Mouse (Mus musculus) adrenal gland, postnatal 4 days (tissue): Measurements from ENCODE around the gene Myl9. TPM values are rescaled to one million over a fixed set of nuclear protein-coding genes. Genes with fewer than 3 reads are reported as not detected.

Experiments used
- DNase-seq, 2 experiments: peaks; one replicate each; pipeline ENCODE4 v3.0.0; 2021 to 2022; ENCODE audit warnings: low spot score in 2 of 2, mixed read lengths in 2 of 2
- long read RNA-seq, 2 experiments: library from polyadenylated mRNA; stranded (forward); transcript quantifications; one replicate each; pipeline ENCODE4 v2.0.0; 2021
- total RNA-seq, 2 experiments: library from RNA; stranded (reverse); gene quantifications; 2 replicates each; pipeline ENCODE4 v1.2.3; 2021

The Myl9 gene
- 10 to 100 TPM; 82.3 to 84.4 TPM for total RNA-seq
- long read RNA-seq, experiment 1, transcript Myl9-201 (4 exons, 1,128 nt): major isoform, 54 of 68 reads
- long read RNA-seq, experiment 1, partial matches to known transcripts: 9 of 68 reads
- long read RNA-seq, experiment 1, other reads (novel, unspliced or antisense): 5 of 68 reads
- long read RNA-seq, experiment 2, transcript Myl9-201 (4 exons, 1,128 nt): major isoform, 46 of 59 reads
- long read RNA-seq, experiment 2, partial matches to known transcripts: 9 of 59 reads
- long read RNA-seq, experiment 2, other reads (novel, unspliced or antisense): 4 of 59 reads

DNA sequence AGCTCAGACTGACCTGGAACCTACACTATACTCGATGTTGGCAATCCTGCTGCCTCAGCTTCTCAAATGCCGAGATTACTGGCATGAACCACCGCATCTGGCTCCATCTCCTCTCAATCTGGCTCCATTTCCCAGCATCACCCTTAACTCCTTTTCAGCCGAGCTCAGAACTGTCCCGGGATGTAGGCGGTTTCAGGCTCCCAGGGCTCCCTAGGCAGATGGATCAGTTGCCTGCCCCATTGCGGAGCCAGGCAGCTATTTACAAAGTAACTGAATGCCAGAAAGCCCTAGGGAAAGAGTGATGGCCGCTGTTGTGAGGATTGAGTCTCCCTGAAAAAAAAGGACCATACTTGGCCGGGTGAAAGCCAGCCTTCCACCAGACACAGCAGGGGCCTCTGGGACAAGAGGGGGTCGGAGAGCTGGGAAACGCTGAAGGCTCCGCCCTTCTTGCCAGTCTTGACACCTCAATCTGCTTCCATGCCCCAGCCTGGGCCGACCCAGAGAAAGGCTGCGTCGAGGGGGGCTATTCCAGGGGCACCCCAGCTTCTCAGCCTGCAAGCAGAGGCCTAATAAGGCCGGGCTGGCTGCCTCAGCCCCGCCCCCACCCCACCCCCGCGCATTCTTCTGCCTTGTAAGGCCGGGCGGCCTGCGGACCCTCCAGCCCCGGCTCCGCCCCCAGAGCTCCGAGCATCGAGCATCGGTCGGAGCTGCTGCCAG lies at the start of gene Myl9:
Myl9 (plus strand) TSS at position 683 of the 717 bp plus-strand sequence.
- DNase-seq: no peak

DNA sequence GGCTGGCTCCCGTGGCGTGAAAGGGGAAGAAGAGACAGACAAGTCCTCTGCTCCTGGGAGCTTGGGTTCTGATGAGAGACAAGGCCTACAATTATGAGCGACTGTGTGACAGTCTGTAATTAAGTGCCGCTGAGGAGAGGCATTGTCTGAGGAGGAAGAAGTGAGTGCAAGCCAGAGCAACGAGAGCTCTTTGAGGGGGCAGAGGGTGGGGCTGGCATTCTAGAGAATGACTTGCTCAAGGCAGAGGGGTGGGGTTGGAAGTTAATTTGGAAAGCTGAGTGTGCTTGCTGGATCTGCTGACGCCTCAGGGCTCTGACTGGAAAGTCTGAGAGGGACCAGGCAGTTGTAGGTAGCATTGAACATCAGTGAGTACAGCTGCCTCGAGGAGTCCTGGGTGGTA lies 48.9 kb upstream of the Myl9 start:
- no peak for DNase-seq

DNA sequence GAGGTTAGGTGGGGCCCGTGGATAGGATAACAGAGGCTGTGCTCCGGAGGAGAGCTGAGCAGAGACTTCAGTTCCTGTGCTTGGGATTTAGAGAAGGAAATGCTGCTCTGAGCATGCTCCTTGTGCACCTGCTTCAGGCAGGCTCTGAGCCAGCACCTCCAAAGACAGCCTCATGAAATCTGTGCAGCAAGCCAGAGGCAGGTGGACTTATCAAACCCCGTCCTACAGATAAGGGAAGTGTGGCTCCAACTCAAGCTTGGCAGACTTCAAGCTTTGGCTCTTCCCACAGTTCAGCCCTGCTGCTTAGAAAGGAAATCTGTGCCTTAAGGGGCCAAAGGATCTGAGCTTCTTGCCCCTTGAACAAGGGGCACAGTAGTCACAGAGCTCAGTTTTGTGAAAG lies 48.3 kb upstream of the Myl9 start:
- DNase-seq: no peak

DNA sequence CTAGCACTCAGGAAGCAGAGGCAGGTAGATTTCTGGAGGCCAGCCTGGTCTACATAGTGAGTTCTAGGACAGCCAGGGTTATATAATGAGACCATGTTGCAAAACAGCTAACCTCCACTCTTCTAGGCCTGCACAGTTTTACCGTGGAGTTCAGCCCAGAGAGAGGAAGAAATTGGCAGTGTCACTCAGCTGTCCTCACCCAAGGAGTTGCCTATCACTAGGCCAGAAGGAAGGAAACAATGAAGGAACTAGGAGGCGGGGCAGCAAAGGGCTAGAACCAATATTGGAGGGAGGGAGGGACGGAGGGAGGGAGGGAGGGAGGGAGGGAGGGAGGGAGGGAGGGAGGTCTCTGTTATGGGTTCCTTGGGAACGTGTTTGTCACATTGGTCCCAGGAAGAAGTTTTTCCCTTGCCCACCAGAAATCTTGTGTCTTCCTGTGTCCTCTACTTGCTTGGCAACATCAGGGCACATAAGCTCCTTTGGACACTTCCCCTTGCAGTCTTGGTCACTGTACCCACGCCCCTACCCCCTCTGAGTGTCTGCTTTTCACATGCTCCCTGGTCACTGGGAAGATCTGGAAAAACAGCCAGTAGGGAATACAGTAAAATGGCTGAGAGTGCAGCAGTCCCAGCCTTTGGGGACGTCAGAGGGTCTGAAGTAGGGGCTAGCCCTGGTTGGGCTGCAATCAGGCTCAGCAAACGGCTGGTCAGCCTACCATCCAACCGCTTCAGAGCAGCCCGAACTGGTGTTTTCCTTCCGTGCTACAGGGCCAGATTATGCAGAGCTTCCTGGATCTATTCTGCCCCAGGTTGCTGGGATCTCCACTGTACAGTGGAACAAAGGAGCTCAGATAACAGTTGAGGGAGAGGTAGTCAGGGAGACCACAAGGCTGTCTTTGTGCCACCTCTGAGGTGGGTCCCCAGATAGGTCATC lies 45.4 kb upstream of the Myl9 start:
- no peak for DNase-seq

DNA sequence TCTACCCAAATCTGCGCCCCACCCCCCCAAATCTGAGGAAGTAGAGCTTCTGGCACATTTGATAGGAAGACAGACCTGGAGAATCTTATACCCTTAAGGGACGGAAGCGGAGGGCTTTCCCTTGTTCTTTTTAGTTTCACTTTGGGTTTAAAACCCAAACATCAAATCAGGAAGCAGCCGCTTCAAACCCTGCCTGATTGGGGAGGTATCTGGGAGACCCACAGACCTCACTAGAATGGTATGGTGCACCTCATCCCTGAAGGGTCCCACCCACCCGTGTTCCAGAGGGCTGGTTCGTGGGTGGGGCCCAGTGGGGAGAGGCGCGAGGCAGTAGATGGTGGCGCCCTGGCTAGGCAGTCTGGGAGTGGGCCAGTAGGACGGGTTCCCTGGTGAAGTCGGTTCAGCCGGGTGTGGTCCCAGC lies 44.7 kb upstream of the Myl9 start:
- DNase-seq: no peak

DNA sequence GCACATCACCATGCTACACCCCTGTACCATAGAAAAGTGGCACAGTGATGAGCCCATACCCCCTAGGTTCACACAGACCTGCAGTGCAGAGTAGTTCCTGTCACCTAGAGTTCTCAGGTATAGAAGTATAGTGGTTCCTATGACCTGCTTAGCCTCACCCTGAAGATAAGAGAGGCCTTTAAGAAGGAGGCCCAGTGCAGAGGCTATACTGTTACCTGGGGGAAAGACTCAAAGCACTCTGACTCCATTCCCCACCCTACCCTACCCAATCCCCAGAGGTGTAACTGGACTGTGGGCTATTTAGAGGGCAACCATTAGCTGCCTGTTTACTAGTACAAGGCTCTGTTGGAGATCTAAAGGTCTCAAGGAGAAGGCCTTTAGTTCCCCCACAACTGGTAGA lies 43.6 kb upstream of the Myl9 start:
- DNase-seq: no peak

DNA sequence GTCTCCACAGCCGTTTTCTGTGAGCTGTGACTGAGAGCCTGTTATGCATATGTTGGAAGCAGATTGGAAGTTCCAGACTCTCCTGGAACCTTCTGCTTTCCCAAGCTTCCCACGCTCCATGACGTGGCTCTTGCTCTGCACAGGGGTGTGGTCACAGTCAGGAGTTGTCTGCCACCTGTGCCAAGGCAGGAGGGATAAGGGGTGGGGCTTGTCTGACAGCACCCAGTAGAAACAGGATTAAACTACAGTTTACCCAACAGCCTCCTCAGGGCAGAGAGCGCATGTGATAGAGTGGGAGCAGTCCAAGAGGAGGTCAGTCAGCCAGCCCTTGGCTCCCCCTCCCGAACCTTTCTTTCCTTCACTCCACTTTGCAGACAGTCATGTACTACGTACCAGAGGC lies 43.1 kb upstream of the Myl9 start:
- DNase-seq: no peak

DNA sequence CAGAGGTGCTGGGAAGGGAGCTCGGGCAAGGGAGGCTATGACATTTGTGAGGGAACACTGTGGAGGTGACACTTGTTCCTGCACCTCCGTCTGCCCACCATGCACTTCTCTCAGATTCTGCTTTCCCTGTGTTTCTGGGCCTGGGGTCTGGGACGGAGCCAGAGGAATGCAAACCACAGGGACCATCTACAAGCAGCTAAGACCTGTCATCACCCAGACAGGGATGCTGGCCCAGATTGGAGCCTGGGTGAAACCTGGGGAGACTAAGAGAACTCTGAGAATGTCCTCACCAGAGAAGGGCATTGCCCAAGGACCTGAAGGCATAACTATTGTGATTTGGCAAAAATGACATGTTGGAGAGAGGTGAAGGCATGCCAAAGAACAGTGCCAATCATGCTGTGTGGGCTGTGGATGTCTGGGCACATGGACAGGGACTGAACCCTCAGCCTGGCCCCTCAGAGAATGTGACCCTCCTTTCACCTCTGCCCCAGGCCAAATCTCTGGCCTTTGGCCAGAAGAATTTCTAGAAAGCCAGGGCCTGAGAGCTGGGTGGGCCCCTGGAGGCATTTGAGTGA lies 39.4 kb upstream of the Myl9 start:
- DNase-seq: no peak

DNA sequence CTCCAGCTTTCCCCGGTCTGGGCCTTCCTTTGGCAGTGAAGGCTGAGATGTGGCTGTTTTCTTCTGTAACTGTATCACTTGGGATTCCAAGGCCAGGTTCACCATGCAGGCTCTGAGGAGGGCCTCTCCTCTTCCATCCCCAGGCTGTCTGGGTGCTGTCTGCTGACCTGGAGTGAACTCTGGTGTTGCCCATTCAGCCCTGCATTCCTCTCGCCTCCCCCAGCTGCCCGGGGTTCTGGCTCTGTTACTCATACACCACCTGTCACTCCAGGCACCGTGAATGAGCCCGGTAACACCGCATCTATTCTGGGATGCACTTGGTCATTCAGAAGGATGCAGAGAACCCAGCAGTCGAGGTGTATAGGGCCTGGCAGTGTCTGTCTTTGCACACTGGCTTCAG lies 38.4 kb upstream of the Myl9 start:
- DNase-seq: no peak

DNA sequence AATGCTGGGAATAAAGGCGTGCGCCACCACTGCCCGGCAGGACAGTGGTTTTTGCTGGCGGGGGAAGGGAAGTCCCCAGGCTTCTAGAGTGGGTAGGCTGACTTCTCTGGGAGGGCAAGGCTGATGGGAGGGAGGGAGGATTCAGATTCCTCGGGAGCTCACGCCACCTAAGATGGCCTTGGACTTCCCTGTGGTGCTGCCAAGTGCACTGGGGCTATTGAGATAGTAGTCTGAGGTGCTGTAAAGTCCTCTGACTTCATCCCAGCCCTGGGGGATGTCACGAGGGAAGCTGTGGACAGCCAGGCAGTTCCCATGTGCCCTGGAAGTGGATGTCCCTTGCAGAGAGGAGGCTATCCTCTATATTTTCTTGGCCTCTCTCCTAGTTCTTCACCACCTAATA lies 37.2 kb upstream of the Myl9 start:
- DNase-seq: no peak

DNA sequence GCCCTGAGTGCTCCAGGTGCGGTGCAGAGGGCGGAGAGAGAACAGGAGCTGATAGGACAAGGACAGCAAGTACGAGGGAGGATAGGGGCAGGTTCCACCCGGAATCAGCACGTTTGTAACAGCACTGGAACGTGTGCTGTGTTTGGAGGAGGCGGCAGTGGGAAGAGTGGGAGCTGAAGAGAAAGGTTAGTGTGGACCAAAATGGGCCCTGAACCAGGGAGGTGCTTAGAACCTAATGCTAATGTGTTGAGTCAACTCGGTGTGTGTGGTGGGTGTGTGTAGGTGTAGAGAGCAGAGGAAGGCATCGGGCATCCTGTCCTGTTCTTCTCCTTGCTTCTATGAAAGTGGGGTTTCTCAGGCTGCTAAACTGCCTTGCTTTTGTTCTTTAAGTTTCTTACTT lies 34.0 kb upstream of the Myl9 start:
- no peak for DNase-seq

DNA sequence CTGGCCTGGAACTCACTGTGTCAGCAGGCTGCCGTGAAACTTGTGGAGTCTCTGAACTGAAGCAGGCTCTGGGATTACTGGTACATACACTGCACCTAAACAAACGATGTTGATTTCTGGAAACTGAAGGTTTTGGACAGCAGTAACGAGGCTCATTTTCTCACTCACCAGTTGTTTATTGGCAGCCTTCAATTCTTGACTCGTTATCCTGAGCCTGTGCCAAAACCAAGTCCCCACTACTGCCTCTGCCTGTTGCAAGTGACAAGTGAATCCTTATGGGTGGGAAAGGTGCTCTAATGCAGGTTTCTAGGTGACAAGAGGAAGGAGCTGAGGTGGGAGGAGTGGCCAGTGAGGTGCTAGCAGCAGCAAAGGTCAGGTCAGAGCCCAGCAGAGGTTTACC lies 33.2 kb upstream of the Myl9 start:
- no peak for DNase-seq

DNA sequence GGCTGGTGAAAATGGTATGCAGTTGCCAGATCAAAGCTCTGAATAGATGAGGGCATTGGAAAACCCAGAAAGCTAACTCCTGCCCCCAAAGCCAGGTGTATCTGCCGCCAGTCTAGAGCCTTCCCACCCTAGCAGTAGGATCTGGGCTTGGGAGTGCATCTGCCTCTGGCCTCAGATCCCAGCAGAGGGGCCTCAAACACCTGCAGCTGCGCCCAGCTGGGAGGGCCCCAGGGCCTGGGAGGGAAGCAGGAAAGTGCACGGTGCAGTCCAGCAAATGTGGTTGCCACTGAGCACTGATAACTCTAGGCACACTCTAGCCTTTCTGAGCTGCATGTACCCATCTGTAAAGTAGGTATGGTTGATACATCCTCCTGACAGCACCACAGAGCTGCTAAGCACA lies 32.0 kb upstream of the Myl9 start:
- DNase-seq: no peak

DNA sequence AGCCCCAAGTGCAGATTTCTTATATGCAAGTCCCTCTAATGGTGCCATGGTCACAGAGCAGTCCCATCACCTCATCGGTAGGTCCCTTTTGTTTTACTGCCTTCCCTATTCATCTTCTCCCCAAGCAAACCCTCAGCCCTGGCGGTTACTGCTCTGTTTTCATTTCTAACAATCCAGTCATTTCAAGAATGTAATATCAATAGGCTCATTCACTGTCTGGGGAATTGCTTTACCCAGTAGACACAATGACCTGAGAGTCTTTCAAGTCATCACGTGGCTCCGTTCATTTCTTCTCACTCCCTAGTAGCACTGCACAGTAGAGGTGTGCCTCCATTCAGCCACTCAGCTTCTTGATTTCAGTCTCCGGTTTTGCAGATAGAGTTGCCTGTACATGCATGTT lies 30.8 kb upstream of the Myl9 start:
- no peak for DNase-seq

DNA sequence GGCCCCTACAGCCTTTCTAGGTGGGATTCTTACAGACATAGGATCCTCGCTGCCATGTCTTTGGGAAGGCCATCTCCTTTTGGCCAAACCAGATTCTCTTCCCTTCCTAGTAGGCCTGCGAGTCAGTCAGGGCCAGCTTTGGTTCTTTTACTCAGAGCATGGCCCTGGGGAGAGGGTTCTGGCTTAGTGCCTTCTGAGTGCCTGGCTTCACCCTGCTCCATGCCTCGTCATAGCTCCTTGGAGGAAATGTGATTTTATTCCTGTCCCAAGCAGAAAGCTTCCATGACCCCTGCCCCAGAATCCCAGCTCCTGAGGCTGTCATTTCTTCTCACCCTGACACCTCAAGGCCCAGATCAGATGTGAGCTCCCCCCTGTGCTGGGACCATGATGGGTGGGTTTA lies 27.9 kb upstream of the Myl9 start:
- no peak for DNase-seq

DNA sequence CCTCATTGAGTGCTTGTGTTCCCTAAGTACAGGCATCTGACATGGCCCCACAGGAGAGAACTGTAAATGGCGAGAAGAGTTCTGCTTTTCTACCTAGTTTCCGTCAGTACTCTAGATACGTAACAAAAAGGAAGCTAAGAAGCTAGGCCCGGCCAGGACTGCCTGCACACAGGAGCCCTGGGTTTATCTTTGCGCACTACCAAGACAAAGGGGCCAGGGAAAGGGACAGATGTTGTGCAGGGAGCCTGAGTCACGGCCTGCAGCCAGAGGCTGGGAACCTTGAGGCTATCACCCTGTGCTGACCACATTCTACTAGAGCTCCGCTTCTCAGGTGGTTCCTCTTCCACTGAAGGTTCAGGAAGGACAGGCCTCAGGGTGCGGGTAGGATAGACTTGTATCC lies 25.5 kb upstream of the Myl9 start:
- no peak for DNase-seq

DNA sequence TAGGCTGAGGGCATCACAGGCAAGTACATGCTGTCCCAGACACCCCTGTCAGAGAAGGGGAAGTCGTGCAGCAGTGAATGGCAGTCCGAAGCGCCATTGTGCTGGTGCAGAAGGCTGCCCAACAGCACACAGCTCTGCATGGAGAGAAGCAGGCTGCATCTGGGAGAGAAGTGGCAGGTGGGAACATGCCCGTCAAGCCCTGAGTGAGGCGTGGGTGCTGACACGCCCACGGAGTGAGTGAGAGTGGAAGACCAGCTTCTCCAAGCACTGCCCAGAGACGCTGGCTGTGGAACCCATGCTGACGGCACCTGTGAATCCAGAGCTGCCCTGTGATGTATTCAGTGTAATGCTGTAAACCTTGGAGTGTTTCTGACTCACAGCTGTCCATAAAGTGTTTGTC lies 18.3 kb upstream of the Myl9 start:
- no peak for DNase-seq

DNA sequence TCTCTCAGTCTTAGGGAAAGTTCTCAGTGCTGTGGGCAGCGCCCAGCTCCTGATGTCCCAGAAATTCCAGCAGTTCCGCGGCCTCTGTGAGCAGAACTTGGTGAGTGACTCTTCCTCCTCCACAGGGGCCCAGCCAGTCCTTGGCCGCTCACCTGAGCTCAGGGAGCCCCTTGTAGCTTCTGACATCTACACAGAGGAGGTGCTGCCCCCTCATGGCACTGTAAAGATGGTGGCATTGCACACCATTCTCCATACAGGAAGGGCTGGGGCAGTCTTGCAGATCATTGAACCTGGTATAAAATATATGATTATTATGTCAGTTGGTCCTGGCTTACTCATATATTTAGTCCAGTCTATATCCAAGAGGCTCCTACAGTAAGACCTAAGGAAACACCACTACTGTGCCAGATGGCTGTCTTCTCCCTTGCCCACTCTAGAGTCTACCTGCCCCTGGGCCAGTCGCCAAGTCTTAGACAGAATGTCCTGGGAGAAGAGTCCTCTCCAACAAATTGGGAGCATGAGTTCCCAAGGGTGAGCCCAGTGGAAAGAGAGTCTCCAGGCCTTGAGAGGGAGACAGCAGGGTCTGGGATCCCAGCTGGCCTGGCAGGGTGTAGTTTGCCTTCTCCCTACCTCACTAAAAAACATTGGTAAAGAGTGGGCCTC lies 14.2 kb upstream of the Myl9 start:
- no peak for DNase-seq

DNA sequence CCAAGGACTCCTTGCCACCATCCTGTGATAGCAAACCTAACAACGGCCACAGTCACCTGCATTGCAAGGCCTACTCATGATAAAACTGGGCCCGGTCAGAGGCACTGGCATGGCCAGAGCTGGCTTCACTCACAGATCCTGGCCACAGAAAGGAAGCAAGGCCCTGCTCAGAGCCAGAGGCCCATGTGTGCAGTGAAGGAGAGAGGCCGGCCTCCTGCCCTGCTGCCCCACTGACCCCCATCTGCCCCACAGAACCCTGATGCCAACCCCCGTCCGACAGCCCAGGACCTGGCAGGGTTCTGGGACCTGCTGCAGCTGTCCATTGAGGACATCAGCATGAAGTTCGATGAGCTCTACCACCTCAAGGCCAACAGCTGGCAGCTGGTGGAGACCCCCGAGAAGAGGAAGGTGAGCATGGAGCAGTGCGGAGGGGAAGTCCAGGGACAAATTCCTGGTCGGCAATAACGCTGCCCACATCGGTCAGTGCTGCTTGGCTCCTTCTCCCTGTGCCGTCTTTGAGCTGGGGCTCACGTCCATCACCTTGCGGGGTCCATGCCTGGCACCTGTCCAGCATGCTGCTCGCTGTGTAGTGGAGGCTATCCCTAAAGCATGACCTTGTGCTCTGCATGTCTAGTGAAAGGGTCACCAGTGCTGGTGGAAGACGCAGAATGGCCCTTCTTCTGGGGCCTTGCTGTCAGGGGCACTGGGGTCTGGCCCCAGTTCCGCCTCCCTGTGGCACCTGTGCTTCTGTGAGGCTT lies 13.5 kb upstream of the Myl9 start:
- DNase-seq: no peak

DNA sequence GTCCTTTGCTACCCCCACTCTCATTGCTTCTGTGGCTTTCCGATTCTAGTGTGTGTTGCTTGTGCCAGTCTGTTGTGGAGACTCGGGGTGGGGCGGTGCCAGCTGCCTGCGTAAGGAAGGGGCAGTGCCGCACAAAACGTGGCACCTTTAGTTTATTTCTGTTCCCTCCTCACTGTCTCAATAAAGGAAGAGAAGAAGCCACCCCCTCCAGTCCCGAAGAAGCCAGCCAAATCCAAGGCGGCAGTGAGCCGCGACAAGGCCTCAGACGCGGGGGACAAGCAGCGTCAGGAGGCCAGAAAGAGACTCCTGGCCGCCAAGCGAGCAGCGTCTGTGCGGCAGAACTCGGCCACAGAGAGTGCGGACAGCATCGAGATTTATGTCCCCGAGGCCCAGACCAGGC lies 12.7 kb upstream of the Myl9 start:
- DNase-seq: no peak
